Mouse (Mus musculus): ENCODE data around the gene Sh3d19. TPM values are rescaled to one million over a fixed set of nuclear protein-coding genes. Genes with fewer than 3 reads are reported as not detected.

Gene Sh3d19
- polyA plus RNA-seq, 1 experiment: 10.6 TPM

- Histone ChIP-seq H3K27me3 (ENCODE audit: control insufficient read depth, insufficient read depth, low read length) (no peaks in the 10 kb centered on the region), H3K27ac (ENCODE audit: control insufficient read depth, insufficient read depth, low read depth, low read length) (no peak overlapping the region), H3K4me3 (ENCODE audit: control insufficient read depth, low read depth, low read length) (no peak overlapping the region), H3K36me3 (ENCODE audit: control insufficient read depth, insufficient read depth, low read length) (no peaks in the 10 kb centered on the region), H3K4me1 (ENCODE audit: control insufficient read depth, insufficient read depth, low read length) (no peaks in the 10 kb centered on the region)
- TF ChIP-seq POLR2A (IDR thresholded peaks at IDR 0.05; ENCODE audit: control insufficient read depth, low read depth, low read length) (no peak), CTCF (IDR thresholded peaks at IDR 0.05; ENCODE audit: control insufficient read depth, insufficient read depth, insufficient replicate concordance, low read depth, low read length) (peak; percentile 38; the same call in 1 of the 2 replicates)
Measured at GRCm38 (mm10) chr3:86122156-86122555, 151.2 kb downstream of the Sh3d19 start.

- no peak overlapping the region for H3K4me3 ChIP-seq (ENCODE audit: control insufficient read depth, low read depth, low read length)
- no peak for TF ChIP-seq POLR2A (IDR thresholded peaks at IDR 0.05; ENCODE audit: control insufficient read depth, low read depth, low read length)
- H3K27ac ChIP-seq (ENCODE audit: control insufficient read depth, insufficient read depth, low read depth, low read length): no peak overlapping the region
- H3K36me3 ChIP-seq (ENCODE audit: control insufficient read depth, insufficient read depth, low read length): no peaks in the 10 kb centered on the region
- no peaks in the 10 kb centered on the region for H3K27me3 ChIP-seq (ENCODE audit: control insufficient read depth, insufficient read depth, low read length)
- H3K4me1 ChIP-seq (ENCODE audit: control insufficient read depth, insufficient read depth, low read length): no peaks in the 10 kb centered on the region
Measured at GRCm38 (mm10) chr3:86123251-86123746, 152.4 kb downstream of the Sh3d19 start.

GRCm38 (mm10) chr3:86129757-86130156 lies 158.8 kb downstream of the Sh3d19 start:
- H3K27ac ChIP-seq (ENCODE audit: control insufficient read depth, insufficient read depth, low read depth, low read length): no peak overlapping the region
- no peak for TF ChIP-seq POLR2A (IDR thresholded peaks at IDR 0.05; ENCODE audit: control insufficient read depth, low read depth, low read length)
- no peak for TF ChIP-seq CTCF (IDR thresholded peaks at IDR 0.05; ENCODE audit: control insufficient read depth, insufficient read depth, insufficient replicate concordance, low read depth, low read length)
- no peaks in the 10 kb centered on the region for H3K36me3 ChIP-seq (ENCODE audit: control insufficient read depth, insufficient read depth, low read length)
- H3K4me1 ChIP-seq (ENCODE audit: control insufficient read depth, insufficient read depth, low read length): no peaks in the 10 kb centered on the region
- H3K27me3 ChIP-seq (ENCODE audit: control insufficient read depth, insufficient read depth, low read length): no peaks in the 10 kb centered on the region
- no peak overlapping the region for H3K4me3 ChIP-seq (ENCODE audit: control insufficient read depth, low read depth, low read length)

- no peak overlapping the region for H3K27ac ChIP-seq (ENCODE audit: control insufficient read depth, insufficient read depth, low read depth, low read length)
- no peaks in the 10 kb centered on the region for H3K36me3 ChIP-seq (ENCODE audit: control insufficient read depth, insufficient read depth, low read length)
- TF ChIP-seq CTCF (IDR thresholded peaks at IDR 0.05; ENCODE audit: control insufficient read depth, insufficient read depth, insufficient replicate concordance, low read depth, low read length) (no peak), POLR2A (IDR thresholded peaks at IDR 0.05; ENCODE audit: control insufficient read depth, low read depth, low read length) (no peak)
- no peaks in the 10 kb centered on the region for H3K4me1 ChIP-seq (ENCODE audit: control insufficient read depth, insufficient read depth, low read length)
- H3K27me3 ChIP-seq (ENCODE audit: control insufficient read depth, insufficient read depth, low read length): no peaks in the 10 kb centered on the region
- no peak overlapping the region for H3K4me3 ChIP-seq (ENCODE audit: control insufficient read depth, low read depth, low read length)
Measured at GRCm38 (mm10) chr3:86134939-86135638, 164.2 kb downstream of the Sh3d19 start.

GRCm38 (mm10) chr3:86135886-86136563 lies 165.1 kb downstream of the Sh3d19 start:
- no peak overlapping the region for H3K4me3 ChIP-seq (ENCODE audit: control insufficient read depth, low read depth, low read length)
- TF ChIP-seq POLR2A (IDR thresholded peaks at IDR 0.05; ENCODE audit: control insufficient read depth, low read depth, low read length) (no peak), CTCF (IDR thresholded peaks at IDR 0.05; ENCODE audit: control insufficient read depth, insufficient read depth, insufficient replicate concordance, low read depth, low read length) (no peak)
- H3K4me1 ChIP-seq (ENCODE audit: control insufficient read depth, insufficient read depth, low read length): no peaks in the 10 kb centered on the region
- no peaks in the 10 kb centered on the region for H3K27me3 ChIP-seq (ENCODE audit: control insufficient read depth, insufficient read depth, low read length)
- no peak overlapping the region for H3K27ac ChIP-seq (ENCODE audit: control insufficient read depth, insufficient read depth, low read depth, low read length)
- peaks cover 4% of the 10 kb centered on the region for H3K36me3 ChIP-seq (ENCODE audit: control insufficient read depth, insufficient read depth, low read length)

GRCm38 (mm10) chr3:86136936-86137574 lies 166.1 kb downstream of the Sh3d19 start:
- H3K36me3 ChIP-seq (ENCODE audit: control insufficient read depth, insufficient read depth, low read length): peaks cover 4% of the 10 kb centered on the region
- no peaks in the 10 kb centered on the region for H3K27me3 ChIP-seq (ENCODE audit: control insufficient read depth, insufficient read depth, low read length)
- TF ChIP-seq POLR2A (IDR thresholded peaks at IDR 0.05; ENCODE audit: control insufficient read depth, low read depth, low read length) (no peak), CTCF (IDR thresholded peaks at IDR 0.05; ENCODE audit: control insufficient read depth, insufficient read depth, insufficient replicate concordance, low read depth, low read length) (no peak)
- no peak overlapping the region for H3K27ac ChIP-seq (ENCODE audit: control insufficient read depth, insufficient read depth, low read depth, low read length)
- H3K4me3 ChIP-seq (ENCODE audit: control insufficient read depth, low read depth, low read length): no peak overlapping the region
- peaks cover 2% of the 10 kb centered on the region for H3K4me1 ChIP-seq (ENCODE audit: control insufficient read depth, insufficient read depth, low read length)

- H3K27me3 ChIP-seq (ENCODE audit: control insufficient read depth, insufficient read depth, low read length): no peaks in the 10 kb centered on the region
- H3K27ac ChIP-seq (ENCODE audit: control insufficient read depth, insufficient read depth, low read depth, low read length): no peak overlapping the region
- TF ChIP-seq CTCF (IDR thresholded peaks at IDR 0.05; ENCODE audit: control insufficient read depth, insufficient read depth, insufficient replicate concordance, low read depth, low read length) (no peak), POLR2A (IDR thresholded peaks at IDR 0.05; ENCODE audit: control insufficient read depth, low read depth, low read length) (no peak)
- peaks cover 4% of the 10 kb centered on the region for H3K36me3 ChIP-seq (ENCODE audit: control insufficient read depth, insufficient read depth, low read length)
- no peak overlapping the region for H3K4me3 ChIP-seq (ENCODE audit: control insufficient read depth, low read depth, low read length)
- peaks cover 2% of the 10 kb centered on the region for H3K4me1 ChIP-seq (ENCODE audit: control insufficient read depth, insufficient read depth, low read length)
Measured at GRCm38 (mm10) chr3:86139660-86140059, 168.8 kb downstream of the Sh3d19 start.

All from testis, adult 2 months (tissue).